Mouse (Mus musculus) adrenal gland, adult (tissue): ENCODE measurements around the gene Cpeb3.
A peak's percentile ranks its signal among the peaks of the same experiment; 100 is the strongest.
"Not testable (repeated sequence)": the region's sequence is repeated elsewhere in the genome, so short reads cannot be mapped to it uniquely, and the experiment has no call there.

Source experiments
- DNase-seq, 2 experiments: peaks; one replicate each; pipeline ENCODE4 v3.0.0; 2022 to 2023; ENCODE audit warnings: low spot score in 1 of 2; ENCODE audit not compliant: inconsistent age in 2 of 2

The Cpeb3 gene

DNA sequence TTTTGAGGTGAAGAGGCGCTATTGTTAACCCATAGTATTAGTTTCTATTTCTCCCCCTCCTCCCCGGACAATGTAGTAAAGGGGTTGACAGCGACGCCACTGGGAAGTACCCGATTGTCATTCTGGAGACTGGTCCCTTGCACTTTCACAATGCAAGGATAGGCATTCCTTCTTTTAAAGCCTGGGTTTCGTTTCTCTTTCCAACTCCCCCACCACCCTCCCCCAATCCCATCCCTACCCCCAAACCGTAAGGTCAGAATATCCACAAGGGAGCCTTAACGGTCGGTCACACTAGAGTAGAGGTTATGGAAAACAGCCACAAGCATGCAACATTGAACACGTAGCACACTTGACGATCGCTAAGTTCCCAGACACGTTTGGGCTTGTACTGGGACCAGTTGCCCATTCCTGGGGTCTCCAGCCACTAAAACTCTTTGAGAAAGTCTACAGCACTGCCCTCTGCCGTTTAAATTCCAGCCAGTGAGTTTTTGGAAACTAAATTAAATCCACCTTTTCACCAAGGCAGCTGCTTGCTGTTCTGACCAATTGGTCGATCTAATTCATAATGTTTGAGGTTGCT lies at the start of gene Cpeb3:
Gene Cpeb3, minus strand, starts transcription at position 426 of the 580 bp plus-strand sequence.
- peak; percentile 40 to 82 for DNase-seq

DNA sequence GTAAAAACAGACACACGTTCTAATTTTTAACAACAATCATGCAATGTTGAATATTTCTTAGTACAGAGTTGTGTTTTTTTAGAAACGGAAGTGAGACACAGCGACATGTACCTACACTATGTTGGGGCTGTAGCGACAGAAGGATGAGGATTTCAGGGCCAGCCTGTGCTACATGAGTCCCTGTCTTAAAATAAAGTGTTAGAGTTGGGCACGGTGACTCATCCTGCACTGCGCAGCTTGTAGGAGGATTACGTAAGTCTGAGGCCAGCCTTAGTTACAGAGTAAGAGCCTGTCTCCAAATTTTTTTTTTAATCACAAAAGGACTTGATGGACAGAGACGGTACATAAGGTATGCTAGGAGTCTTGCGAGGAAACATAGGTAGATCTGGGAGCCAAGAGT lies 46.9 kb upstream of the Cpeb3 start:
- peak in 1 of 2 experiments; percentile 57 for DNase-seq

DNA sequence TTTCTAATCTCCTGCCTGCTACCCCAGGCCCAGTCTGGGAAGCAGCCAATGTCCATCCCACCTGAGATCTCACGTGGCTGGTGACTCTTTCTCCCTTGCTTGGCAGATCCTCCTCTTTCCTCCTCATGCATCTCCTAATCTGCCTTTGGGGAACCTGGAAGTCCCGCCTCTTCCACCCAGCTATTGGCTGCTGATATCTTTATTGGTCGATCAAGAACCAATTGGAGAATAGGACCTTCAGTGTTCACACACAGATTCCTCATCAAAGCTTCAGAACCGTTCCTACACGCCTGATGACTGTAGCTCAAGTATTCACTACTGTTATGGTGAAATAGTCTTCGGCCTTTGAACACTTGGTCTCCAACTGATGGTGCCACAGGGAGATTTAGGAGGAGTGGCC lies 43.7 kb upstream of the Cpeb3 start:
- no peak for DNase-seq

DNA sequence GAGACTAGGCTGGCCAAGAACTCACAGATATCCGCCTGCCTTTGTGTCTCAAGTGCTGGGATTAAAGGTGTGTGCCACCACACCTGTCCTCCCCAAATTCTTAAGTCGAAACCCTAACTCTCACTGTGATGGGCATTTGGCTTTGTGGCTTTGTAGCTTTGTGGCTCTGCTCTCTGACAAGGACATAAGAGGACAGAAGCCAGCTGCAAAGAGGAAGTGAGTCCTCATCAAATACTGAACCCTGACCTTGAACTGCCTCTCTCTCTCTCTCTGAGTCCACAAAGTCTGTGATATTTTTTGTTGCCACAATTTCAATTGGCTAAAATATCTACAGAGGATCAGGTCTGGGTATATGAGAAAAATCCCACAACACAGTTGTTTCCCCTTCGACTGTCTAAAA lies 39.8 kb upstream of the Cpeb3 start:
- no peak for DNase-seq

DNA sequence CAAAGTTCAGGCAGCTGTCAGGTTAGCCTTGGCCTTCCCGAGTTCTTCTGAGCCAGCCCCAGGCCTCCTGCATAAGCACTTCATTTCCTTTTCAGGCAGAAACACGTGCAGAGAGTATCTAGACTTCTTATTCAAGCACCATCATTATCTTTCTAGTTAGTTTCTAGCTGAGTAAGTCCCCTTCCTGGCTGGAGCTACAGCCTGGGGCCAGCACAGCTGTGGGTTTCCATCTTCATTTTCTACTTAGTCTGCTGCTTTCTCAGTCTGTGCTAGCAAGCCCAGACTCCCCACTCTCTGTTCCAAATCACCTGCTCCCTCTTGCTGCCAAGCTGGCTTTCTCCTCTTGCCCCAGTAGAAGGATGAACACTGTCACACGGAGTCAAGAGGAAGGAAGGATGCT lies 38.5 kb upstream of the Cpeb3 start:
- peak; percentile 34 to 61 for DNase-seq

DNA sequence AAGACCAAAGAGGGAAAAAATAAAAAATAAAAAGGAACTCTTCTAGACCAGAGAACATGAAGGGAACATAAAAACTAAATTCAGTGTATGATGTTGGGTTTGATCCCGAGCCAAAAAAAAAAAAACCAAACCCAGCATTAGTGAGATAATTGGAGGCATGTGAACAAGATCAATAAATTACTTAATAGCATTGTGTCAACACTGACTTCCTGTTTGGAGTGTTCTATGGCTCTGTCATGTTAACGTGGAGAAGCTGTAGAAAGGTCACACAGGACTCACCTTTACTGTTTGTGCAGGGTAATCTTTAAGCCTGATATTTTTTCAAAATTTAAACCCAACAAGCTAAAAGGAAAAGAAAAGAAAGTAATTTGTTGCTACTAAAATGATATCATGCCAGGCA lies 34.3 kb upstream of the Cpeb3 start:
- DNase-seq: no peak

DNA sequence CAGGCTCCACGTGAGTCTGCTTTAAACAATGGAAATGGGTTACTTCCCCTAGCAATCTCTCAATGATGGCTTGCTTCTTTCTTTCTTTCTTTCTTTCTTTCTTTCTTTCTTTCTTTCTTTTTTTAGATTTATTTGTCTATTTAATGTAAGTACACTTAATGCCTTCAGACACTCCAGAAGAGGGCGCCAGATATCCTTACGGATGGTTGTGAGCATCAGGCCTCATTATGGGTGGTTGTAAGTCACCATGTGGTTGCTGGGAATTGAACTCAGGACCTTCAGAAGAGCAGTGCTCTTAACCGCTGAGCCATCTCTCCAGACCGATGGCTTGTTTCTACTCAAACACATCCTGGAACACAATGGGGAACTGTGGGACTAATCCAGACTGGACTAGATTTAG lies 32.8 kb upstream of the Cpeb3 start:
- peak in 1 of 2 experiments; percentile 66 for DNase-seq

DNA sequence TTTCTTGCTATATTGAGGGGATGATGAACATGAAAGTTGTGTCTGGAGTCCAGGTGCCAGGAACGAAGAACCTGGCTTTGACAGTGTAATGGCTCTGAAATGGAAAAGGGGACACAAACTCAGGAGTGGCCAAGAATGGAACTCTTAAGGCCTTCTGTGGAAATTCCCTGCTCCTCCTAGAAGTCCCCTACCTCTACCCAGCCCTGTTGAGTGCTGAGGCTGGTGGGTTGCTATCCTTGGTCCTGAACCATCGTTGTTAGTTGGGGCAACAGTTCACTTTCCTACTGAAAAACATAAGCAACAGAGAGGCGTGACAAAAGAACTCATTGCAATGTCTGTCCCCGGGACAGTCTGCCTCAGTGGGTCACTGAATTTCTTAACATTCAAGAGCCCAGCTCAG lies 30.7 kb upstream of the Cpeb3 start:
- DNase-seq: peak in 1 of 2 experiments; percentile 61

DNA sequence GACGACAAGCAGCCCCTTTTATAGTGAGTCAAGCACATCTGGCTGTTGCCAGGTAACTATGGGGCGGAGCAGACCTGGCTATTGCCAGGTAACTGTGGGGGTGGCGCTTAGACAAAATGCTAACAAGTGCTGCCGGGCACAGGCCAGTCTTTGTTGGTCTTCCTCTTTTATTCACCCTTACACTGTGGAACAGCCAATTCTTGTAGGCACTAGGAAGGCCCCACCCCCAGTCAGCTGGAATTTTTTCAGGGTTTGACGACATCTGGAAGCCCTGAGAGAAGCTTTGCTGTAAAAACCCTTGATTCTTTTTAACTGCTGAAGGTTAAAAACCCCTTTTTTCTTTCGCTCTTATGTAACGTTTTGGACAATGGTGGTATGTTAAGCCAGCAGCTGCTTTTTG lies 30.2 kb upstream of the Cpeb3 start:
- DNase-seq: no peak

DNA sequence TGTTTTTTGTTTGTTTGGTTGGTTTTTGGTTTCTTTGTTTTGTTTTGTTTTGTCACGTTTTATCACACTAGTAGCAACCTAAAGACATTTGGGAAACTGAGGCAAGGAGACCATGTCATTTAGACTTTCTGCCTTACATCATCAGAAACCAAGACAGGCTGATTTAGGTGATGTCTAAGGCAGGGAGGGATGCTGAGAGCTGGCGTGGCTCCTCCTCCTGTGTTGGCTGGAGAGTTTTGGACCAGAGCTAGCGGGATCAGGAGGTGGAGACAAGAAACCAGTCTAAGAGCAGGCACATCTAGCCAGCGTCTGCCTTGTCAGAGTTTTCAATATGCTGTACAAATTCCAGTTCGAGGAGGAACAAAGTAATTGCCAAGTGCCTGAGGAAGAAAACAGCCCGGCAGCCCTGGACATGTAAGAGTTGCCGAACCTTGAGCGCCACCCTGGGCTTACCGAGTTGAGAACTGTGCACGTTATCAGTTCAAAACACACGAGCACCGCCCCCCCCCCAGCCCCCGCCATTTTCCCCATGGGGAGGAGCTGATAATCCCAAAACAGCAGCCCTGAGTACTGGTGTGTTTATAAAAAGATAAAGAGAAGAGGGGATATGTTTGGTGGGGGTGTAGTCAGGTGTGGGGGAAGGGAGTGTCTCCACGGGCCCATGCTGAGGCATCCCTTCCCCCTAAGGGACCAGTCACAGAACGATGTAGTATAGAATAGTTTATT lies 29.5 kb upstream of the Cpeb3 start:
- no peak for DNase-seq

DNA sequence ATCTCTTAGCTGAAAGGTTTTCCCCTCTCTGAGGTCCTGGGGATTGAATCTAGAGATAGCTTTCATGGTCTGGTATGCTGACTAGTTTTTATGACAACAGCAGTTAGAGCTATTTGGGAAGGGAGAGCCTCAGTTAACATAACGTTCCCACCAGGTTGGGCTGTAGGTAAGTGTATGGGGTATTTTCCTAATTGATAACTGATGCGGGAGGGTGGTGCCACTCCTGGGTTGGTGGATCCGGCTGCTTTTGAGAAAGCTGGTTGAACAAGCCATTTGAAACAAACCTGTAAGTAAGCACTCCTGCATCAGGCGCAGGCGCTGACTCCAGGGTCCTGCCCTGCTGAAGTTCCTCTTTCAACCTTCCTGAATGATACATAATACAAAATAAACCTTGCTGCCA lies 28.9 kb upstream of the Cpeb3 start:
- DNase-seq: no peak

DNA sequence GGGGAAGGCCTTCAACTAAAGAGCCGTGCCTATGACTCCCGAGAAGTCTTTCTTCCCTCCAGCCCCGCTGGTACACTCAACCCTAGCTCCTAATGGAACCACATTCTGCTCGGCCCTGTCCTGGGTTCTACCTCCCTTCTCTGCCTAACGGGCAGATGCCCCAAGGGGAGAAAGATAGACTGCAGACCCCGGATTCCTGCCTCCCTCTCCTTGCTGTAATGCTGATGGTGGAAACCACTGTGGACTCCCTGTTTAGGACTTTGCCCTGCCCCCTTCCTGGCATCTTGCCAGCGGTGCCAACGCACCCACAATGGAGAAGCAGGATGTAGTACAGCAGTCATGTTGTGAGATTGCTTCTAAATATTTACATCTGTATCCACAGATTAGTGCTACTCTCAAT lies 27.4 kb upstream of the Cpeb3 start:
- no peak for DNase-seq

DNA sequence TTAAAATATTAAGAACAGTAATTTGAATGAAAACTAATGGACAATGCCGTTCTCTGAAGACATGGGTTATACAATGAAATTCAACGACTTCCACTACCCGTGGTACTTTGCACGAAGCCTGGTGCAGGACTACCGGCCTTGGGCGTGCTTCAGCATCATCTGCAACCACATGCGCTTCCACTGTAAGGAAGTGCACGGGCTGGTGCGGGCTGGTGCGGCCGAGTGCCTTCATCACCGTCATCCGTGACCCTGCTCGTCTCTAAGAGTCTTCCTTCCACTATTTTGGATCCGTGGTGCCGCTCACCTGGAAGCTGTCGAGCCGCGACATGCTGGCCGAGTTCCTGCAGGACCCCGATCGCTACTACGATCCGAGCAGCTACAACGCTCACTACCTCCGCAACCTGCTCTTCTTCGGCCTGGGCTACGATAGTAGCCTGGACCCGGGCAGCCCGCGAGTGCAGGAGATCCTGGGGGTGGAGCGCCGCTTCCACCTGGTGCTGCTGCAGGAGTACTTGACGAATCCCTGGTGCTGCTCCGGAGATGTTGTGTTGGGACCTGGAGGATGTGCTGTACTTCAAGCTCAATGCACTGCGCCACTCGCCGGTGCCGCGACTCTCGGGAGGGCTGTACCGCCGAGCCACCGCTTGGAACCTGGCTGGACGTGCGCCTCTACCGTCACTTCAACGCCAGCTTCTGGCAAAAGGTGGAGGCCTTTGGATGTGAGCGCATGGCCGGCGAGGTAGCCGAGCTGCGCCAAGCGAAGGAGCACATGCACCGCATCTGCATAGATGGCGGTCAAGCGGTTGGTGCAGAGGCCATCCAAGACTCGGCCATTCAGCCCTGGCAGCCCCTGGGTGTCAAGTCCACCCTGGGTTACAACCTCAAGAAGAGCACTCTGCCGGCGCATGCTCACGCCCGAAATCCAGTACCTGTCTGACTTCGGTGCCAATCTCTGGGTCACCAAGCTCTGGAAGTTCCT lies 25.4 kb upstream of the Cpeb3 start:
- peak in 1 of 2 experiments; percentile 51 for DNase-seq

DNA sequence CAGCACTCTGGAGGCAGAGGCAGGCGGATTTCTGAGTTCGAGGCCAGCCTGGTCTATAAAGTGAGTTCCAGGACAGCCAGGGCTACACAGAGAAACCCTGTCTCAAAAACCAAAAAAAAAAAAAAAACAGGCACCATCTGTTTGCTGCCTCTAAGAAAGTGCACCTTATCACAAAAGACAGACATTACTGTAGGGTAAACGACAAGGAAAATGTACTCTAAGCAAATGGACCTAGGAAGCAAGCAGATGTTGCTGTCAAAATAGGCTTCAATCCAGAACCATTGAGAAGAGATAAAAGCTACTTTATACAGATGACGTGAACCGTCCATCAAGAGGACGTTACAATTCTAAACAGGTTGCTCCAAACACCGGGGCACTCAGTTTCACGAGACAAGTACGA lies 24.2 kb upstream of the Cpeb3 start:
- DNase-seq: not testable (repeated sequence)

DNA sequence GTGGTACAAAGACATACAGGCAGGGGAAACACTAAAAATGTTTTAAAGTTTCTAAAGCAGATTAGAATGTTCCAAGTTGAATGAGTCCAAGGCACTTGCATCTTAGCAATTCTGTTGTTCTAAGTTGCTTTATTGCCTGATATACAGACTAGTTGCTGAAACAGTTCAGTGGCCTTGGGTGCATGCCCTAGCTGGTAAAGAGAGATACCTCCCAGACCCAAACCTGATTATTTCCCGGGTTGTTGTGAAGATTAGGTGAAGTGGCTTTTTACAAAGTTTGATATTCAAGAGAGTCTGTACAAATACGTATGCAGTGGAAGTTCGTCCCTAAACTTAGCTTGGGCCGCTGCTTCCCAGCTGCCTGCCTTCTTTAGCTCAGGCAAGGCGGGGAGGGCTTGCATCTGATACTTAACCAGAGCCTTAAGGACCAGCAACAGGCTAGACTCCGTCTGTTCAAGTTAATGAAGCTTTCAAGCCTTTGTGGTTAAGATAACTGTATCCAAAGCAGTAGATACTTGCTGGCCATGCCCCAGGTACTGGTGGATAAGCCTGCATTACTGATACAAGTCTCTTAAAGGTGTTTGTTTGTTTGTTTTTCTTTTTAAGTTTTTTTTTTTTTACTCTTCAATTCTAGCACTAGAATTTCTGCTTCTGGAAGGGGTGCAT lies 16.9 kb upstream of the Cpeb3 start:
- DNase-seq: no peak

DNA sequence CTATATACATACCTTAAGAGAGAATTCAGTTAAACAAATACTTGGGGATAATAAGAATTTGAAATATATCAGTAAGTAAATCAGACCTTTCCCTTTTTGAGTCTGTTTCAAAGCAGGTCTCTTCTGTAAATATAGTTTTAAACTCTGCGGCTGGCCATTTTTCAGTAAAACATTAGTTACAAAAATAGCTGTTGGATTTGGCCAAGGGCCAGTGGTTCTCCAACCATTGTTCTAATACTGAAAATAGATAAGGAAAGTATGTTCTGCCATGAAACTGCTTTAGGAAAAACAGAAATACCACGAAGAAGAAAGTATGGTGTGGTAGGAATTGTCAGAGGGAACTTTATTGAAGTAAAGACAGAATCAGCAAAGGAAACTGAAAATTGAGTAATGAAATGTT lies 6.3 kb upstream of the Cpeb3 start:
- no peak for DNase-seq

DNA sequence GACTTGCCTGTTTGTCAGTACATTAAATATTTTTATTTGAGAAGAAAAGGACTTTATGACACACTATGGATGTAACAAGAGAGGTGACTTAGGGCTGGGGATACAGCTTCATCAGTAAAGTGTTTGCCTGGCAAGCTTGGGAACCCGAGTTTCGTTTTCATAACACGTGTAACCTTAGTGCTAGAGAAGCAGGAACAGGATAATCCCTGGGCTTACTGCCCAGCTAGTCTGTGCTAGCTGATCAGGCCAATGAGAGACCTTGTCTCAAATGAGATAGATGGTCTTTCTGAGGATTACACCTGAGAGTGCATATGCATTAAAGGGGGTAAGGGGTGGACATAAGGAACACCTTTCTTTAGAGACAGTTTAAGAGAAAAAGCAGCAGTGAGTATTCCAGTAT lies 3.0 kb upstream of the Cpeb3 start:
- DNase-seq: no peak

DNA sequence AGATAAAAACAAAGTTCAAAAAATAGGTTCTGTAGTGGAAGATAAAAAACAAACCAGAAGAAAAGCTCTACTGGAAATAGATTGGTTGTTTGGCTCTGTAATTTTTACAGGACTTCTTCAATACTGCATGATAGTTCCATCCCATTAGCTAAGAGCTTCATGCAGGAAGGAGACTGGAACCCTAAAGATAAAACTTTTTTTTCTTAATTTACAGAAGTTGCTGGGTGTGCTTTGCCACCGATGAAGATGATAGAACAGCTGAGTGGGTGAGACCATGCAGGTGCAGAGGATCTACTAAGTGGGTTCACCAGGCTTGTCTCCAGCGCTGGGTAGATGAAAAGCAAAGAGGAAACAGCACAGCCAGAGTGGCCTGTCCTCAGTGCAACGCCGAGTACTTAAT lies 2.1 kb upstream of the Cpeb3 start:
- DNase-seq: no peak

DNA sequence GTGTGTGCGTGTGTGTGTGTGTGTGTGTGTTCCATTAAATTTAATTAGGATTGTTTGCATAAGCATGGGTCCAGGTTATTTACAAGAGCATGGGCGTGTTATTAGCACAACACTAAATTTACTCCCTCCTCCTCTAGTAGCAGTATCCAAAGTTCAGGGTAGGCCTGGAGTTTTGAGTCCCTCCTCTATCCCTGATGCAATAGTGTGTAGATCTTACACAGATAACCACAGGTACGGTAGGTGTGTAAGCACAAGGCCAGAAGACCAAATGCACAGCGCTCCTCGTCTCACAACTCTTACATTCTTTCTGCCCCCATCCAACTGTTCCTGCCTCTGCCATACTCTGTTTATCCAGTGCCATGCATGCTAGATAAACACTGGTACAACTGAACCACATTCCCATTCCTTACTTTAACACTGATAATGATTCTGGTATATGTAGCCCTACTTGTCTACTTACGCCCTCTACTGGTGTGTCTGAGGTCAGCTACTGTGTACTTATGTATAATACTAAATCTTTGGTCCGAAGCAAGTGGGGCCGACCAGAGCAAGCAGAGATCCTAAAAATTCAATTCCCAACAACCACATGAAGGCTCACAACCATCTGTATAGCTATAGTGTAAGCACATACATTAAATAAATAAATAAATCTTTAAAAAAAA lies 1.2 kb upstream of the Cpeb3 start:
- DNase-seq: peak in 1 of 2 experiments; percentile 48

DNA sequence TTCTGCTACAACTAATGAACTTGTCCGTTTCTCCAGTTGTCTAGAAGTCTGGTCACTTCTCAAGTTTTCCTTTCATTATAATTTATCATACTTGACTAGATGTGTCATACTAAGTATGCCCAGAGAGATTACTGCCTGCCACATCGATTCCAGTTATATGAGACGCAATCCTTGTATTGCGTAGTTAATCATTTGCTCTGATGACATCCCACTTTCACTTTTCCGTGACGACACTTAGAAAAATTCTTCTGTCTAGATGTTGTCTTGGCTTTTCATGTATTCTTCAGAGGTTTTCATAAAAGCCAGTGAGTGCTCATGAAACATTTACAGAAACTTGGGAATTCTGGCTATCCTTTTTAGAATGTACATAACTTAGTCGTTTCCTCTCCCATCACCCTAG lies 585 bp upstream of the Cpeb3 start:
- peak in 1 of 2 experiments; percentile 66 for DNase-seq
